Mouse (Mus musculus): ENCODE measurements around the gene Chic1. TPM values are rescaled to one million over a fixed set of nuclear protein-coding genes. Genes with fewer than 3 reads are reported as not detected.

Gene Chic1
- polyA plus RNA-seq, 1 experiment from 2014 or later: 8.3 TPM

Other genes starting within 250 kb of the Chic1 start
- gene Nap1l2, start 169.8 kb upstream of the Chic1 start, polyA plus RNA-seq (2014; fragmentation: Nextera tagmentation; extraction: Ambion mirVana): 83.2 and 94.3 TPM in 2 replicates
- not detected in 2 replicates for gene Cdx4, start 35.1 kb upstream of the Chic1 start, polyA plus RNA-seq (2014; fragmentation: Nextera tagmentation; extraction: Ambion mirVana)
- 0.25 TPM in 1 of 2 replicates, not detected in the other for gene Tsx, start 58.0 kb downstream of the Chic1 start, polyA plus RNA-seq (2014; fragmentation: Nextera tagmentation; extraction: Ambion mirVana)
- not detected in 2 replicates for gene Gm26992, start 65.5 kb downstream of the Chic1 start, polyA plus RNA-seq (2014; fragmentation: Nextera tagmentation; extraction: Ambion mirVana)